Mouse (Mus musculus) liver, embryonic 15.5 days (tissue): ENCODE data around the gene Ints6. TPM values are rescaled to one million over a fixed set of nuclear protein-coding genes. Genes with fewer than 3 reads are reported as not detected.
A peak's percentile ranks its signal among the peaks of the same experiment; 100 is the strongest.

ENCODE experiments used
- ATAC-seq: fragments of 200-750 bp; cut with Nextera tagmentation; 2 replicates; pipeline ENCODE4 v1.8.0; 2017; ENCODE audit warnings: moderate number of reproducible peaks, mild to moderate bottlenecking, moderate library complexity; ENCODE audit not compliant: insufficient read depth
- H3K27ac ChIP-seq: fragments of 300-500 bp; sonication (generic); replicated peaks from 2 replicates; pipeline ENCODE4 v1.5.1; 2015; ENCODE audit warnings: mild to moderate bottlenecking, inconsistent platforms
- H3K27me3 ChIP-seq: fragments of 300-500 bp; sonication (generic); 2 replicates; pipeline ENCODE4 v1.6.1; 2015; ENCODE audit warnings: mild to moderate bottlenecking, inconsistent platforms
- H3K36me3 ChIP-seq: fragments of 300-500 bp; sonication (generic); replicated peaks from 2 replicates; pipeline ENCODE4 v1.6.1; 2015; ENCODE audit warnings: moderate library complexity, mild to moderate bottlenecking, inconsistent platforms
- H3K4me1 ChIP-seq: fragments of 300-500 bp; sonication (generic); replicated peaks from 2 replicates; pipeline ENCODE4 v1.6.1; 2015; ENCODE audit warnings: inconsistent platforms
- H3K4me2 ChIP-seq: fragments of 300-500 bp; sonication (generic); 2 replicates; pipeline ENCODE4 v1.6.1; 2015; ENCODE audit warnings: moderate library complexity, mild to moderate bottlenecking, inconsistent platforms
- H3K4me3 ChIP-seq: fragments of 300-500 bp; sonication (generic); replicated peaks from 2 replicates; pipeline ENCODE4 v1.5.1; 2015; ENCODE audit warnings: mild to moderate bottlenecking, inconsistent platforms
- H3K9ac ChIP-seq: fragments of 300-500 bp; sonication (generic); 2 replicates; pipeline ENCODE4 v1.6.1; 2015; ENCODE audit warnings: moderate library complexity, mild to moderate bottlenecking, inconsistent platforms
- H3K9me3 ChIP-seq: fragments of 300-500 bp; sonication (generic); replicated peaks from 2 replicates; pipeline ENCODE4 v1.6.1; 2016; ENCODE audit warnings: inconsistent platforms
- WGBS: fragments of 180-500 bp; shearing (Covaris S2); methylation state at CpG from one replicate; pipeline ENCODE4 v1.1.7; 2015; ENCODE audit warnings: mixed read lengths; ENCODE audit not compliant: insufficient replicate concordance; 5-methylcytosine and 5-hydroxymethylcytosine counted together
- polyA plus RNA-seq: library from polyadenylated mRNA; unstranded; fragments of >200 nt; fragmentation: Nextera tagmentation; extraction: Ambion mirVana; gene quantifications from 2 replicates; pipeline ENCODE4 v1.2.1, GENCODE M21; 2015

The Ints6 gene
- 11.1 and 11.4 TPM in 2 replicates for polyA plus RNA-seq

DNA sequence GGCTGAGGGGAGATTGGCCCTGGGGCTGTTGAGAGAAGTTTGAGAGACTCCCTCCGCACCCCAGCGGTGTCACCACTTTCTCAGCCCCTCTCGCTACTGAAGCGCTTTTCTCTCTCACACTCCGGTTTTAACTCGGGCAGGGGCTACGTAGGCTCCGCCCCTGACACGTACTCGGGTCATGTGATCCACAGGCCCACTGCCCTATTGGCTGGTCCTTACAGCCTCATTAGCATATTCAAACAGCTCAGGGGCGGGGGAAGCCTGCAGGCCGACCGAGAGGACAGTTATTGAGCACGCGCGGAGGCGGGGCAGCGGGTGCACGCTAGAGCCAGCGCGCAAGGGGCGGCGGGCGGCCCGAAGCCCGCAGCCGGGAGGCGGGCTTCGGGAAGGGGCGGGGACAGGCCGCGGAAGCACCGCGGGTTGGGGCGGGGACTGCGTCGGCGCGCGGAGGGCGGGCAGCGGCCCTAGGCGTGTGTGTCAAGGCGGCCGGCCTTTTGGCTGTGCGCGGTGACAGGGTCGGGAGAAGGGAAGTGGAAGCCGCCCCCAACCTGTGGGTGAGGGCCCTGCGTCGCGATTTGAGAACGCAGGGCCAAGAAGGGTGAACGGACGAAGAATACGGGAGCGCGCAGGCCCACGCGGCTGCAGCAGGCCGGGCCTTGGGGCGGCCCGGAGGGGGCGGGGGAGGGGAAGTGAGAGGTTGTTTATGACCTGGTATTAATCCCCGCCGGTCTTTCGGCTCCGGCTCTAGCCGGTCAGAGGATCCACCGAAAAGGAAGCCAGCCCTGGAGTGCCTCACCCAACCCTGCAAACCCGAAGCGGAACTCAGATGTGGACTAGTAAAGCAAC, at the start of gene Ints6:
Gene Ints6, minus strand, starts transcription at position 134 of the 846 bp plus-strand sequence.
- Histone ChIP-seq H3K9me3 (no peaks in the 10 kb centered on the region), H3K9ac (peak within 1 kb of the TSS; percentile 100), H3K27me3 (no peaks in the 10 kb centered on the region), H3K4me2 (peak within 1 kb of the TSS; percentile 92), H3K4me3 (peak within 1 kb of the TSS; percentile 99), H3K27ac (peak within 1 kb of the TSS; percentile 99), H3K4me1 (peaks cover 29% of the 10 kb centered on the region), H3K36me3 (peaks cover 13% of the 10 kb centered on the region)
- WGBS = under 1% methylated on average over 71 of the region's 72 CpGs
- peak; percentile 96 for ATAC-seq

DNA sequence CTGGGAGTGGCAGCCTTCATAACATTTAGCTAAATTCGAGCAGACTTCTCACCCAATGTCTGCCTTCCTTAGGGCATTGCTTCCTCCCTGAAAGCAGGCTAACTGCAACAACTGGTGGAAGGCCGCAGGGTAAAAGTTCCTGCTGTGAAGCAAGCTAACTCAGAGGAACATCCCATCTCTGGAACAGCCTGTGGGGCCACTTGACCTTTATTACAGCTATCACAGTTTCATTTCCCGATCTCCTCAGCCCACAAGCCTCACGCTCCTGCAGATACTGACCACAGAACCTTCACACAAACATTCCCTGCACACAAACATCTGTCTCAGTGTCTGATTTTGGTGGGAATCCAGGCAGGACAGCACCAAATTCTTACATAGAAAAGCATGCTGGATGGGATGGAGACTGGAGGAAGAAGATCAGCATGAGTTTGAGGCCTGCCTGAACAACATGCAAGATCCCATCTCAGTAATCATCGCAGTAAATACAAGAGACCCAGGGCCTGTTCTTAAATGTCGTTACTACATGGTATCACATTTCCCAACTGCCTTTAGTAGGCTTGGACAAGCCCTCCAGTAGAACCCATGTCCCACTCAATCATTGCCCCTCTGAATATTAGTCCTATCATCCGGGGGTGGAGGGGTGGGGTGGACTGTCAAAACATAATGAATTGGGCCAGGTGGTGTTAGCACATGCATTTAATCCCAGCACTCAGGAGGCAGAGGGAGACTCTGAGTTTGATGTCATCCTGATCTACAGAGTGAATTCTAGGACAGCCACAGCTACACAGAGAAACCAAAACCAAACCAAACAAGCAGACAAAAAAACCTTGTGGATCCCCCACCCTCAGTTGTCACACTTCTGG, 47.9 kb upstream of the Ints6 start:
- H3K4me3 ChIP-seq = no peak overlapping the region
- H3K9me3 ChIP-seq = no peaks in the 10 kb centered on the region
- H3K4me1 ChIP-seq = no peaks in the 10 kb centered on the region
- 42% methylated on average over 7 of the region's 7 CpGs for WGBS
- no peaks in the 10 kb centered on the region for H3K36me3 ChIP-seq
- H3K27me3 ChIP-seq = no peaks in the 10 kb centered on the region
- H3K4me2 ChIP-seq = no peak overlapping the region
- no peak for ATAC-seq
- H3K27ac ChIP-seq = no peak overlapping the region
- no peak overlapping the region for H3K9ac ChIP-seq

DNA sequence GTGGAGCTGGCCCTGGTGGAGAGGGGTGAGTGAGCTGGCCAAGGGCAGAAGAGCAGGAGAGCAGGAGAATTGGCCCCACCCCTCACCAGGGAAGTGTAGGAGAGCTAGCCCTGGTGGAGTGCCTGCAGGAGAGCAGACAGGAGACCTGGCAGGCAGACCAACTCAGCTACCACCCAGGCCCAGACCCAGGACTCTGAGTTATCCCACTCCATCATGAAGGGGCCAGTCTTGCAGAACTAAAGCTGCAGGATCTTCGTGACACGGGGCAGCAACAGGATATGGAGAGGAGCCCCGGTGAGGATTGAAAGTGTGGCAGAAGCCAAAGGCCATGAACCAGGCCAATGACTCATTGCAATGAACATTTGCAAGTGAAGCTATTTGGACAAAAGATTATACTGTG, 46.0 kb upstream of the Ints6 start:
- H3K4me2 ChIP-seq = no peak overlapping the region
- H3K27me3 ChIP-seq = peaks cover 3% of the 10 kb centered on the region; the same call in 1 of the 2 replicates
- no peak overlapping the region for H3K27ac ChIP-seq
- H3K36me3 ChIP-seq = no peaks in the 10 kb centered on the region
- no peaks in the 10 kb centered on the region for H3K4me1 ChIP-seq
- no peaks in the 10 kb centered on the region for H3K9me3 ChIP-seq
- H3K9ac ChIP-seq = no peak overlapping the region
- no peak for ATAC-seq
- no peak overlapping the region for H3K4me3 ChIP-seq
- WGBS = 58% methylated on average over 3 of the region's 3 CpGs

DNA sequence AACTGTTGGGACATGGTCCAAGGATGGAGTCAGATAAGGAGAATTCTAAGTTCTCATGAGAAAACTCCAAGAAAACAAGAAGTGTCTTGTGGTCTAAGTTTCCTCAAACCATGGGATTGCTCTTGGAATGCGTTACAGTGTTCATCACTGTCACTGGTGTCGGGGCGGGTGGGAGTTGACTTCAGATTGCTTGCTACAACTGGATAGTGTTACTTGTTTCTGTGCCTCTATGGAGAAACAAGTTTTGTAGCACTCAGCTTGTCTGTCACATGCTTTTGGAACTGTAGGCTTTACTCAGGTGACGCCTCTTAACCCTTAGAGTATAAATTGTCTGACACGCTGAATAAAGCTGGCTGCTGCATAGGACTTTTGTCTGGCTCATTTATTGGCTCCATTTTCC, 42.2 kb upstream of the Ints6 start:
- Histone ChIP-seq H3K4me3 (no peak overlapping the region), H3K27ac (no peak overlapping the region), H3K4me1 (no peaks in the 10 kb centered on the region), H3K27me3 (peaks cover 7% of the 10 kb centered on the region; the same call in 1 of the 2 replicates), H3K9me3 (no peaks in the 10 kb centered on the region), H3K36me3 (no peaks in the 10 kb centered on the region), H3K9ac (no peak overlapping the region), H3K4me2 (no peak overlapping the region)
- ATAC-seq = no peak
- WGBS = 67% methylated on average over 5 of the region's 5 CpGs

DNA sequence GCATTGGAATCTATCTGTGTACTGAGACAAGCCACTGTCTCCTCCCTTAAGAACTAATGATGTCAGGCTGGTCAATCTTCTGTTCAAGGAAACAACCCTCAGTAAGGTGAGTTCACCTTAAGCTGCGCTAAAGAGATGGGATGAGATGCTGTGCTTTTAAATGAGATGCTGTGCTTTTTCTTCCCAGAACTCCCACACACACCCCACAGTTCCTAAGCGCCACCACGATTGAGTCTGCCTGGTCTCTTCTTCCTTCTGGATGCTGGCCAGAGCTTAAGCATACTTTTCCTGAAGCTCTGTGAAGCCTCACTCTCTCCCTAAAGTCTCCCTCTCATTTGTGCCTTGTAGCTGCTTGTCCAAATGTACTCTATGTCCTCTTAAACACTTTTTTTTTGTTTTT, 39.8 kb upstream of the Ints6 start:
- no peak overlapping the region for H3K4me3 ChIP-seq
- no peak overlapping the region for H3K4me2 ChIP-seq
- no peaks in the 10 kb centered on the region for H3K36me3 ChIP-seq
- no peak overlapping the region for H3K9ac ChIP-seq
- WGBS = 63% methylated on average over 3 of the region's 3 CpGs
- H3K27me3 ChIP-seq = peaks cover 14% of the 10 kb centered on the region; the same call in 1 of the 2 replicates
- no peaks in the 10 kb centered on the region for H3K4me1 ChIP-seq
- ATAC-seq = no peak
- H3K9me3 ChIP-seq = no peaks in the 10 kb centered on the region
- no peak overlapping the region for H3K27ac ChIP-seq

DNA sequence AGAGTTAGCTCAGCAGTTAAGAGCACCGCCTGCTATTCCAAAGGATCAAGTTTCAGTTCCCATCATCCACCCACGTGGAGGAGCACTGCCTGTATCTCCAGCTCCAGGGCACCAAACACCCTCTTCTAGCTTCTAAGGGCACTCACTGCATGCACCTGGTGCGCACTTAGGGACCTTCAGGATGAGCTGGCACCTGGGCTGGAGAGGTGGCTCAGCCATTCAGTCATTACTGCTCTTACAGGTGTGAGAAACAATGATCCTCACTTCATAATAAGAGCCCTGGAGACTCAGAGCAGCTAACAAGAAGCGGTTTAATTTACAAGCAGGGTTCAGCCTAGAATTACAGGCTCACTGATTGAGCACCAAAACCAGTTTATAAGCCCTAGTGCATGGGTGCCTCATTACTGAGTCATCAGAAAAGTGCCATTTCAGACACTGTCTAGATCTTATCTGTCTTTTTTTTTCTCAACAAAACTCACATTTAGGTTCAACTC, 37.7 kb upstream of the Ints6 start:
- no peak for ATAC-seq
- 14% methylated on average over 4 of the region's 4 CpGs for WGBS
- Histone ChIP-seq H3K9me3 (no peaks in the 10 kb centered on the region), H3K27ac (no peak overlapping the region), H3K4me1 (no peaks in the 10 kb centered on the region), H3K4me2 (no peak overlapping the region), H3K27me3 (peaks cover 14% of the 10 kb centered on the region; the same call in 1 of the 2 replicates), H3K9ac (no peak overlapping the region), H3K4me3 (no peak overlapping the region), H3K36me3 (no peaks in the 10 kb centered on the region)

DNA sequence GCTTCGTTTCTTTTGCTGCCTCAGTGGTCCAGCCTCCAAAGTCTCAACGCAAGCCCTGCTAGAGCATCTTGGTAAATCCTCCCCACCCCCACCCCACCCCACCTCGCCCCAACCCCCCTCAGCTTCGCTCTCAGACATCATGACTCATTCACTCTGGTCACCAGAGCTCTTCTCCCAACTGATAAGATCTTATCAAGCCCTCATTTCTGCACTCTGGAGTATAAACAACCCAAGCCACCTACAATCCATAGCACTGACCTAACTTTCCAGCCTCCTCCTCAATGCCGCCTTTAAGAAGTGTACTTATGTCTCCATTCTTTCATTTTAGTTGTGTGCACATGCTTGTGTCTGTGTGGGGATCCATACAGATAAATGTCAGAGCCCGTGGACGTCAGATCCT, 34.8 kb upstream of the Ints6 start:
- Histone ChIP-seq H3K27me3 (peaks cover 12% of the 10 kb centered on the region; the same call in 1 of the 2 replicates), H3K27ac (no peak overlapping the region), H3K36me3 (no peaks in the 10 kb centered on the region), H3K4me2 (no peak overlapping the region), H3K4me3 (no peak overlapping the region), H3K4me1 (no peaks in the 10 kb centered on the region), H3K9ac (no peak overlapping the region), H3K9me3 (no peaks in the 10 kb centered on the region)
- ATAC-seq = no peak
- 31% methylated on average over 7 of the region's 7 CpGs for WGBS

DNA sequence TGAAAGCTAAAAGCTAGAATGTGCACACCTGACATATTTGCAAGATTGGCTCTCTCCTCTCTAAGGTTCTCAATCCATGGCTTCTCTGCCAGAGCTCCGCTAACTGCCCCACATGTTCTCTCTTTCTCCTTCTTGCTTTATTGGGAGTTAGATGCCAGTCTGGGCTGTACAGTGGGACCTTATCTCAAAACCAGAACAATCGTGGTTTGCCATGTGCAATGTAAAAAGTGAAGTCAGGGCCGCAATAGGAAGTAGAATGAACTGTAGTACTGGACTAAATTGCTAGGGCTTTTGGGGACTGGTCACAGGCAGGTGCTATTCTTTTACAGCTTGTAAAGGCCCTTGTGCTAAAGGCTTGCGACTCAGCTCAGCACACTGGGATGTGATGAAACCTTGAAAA, 28.3 kb upstream of the Ints6 start:
- 19% methylated on average over 4 of the region's 4 CpGs for WGBS
- Histone ChIP-seq H3K9me3 (no peaks in the 10 kb centered on the region), H3K4me2 (no peak overlapping the region), H3K9ac (no peak overlapping the region), H3K4me3 (no peak overlapping the region), H3K27me3 (peaks cover 3% of the 10 kb centered on the region; the same call in 1 of the 2 replicates), H3K27ac (no peak overlapping the region), H3K36me3 (no peaks in the 10 kb centered on the region), H3K4me1 (no peaks in the 10 kb centered on the region)
- ATAC-seq = no peak

DNA sequence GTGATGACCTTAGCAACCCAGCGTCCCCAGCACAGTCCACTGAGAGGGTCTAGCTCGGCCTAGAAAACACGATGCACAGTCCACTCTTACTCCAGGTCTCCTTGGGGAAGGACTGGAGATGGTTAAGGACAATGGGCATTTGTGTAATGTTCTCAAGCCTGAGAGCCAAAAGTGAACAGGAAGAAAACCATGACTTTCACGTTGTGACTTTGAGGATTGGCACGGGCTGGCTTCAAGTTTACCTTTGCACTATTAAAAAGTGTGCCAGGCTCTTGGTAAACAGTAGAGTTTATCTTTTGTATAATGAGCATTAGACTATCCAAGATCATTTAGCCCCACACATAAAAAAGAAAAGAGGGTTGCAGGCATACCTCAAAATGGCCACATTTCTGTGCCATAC, 22.0 kb upstream of the Ints6 start:
- no peaks in the 10 kb centered on the region for H3K27me3 ChIP-seq
- WGBS = 74% methylated on average over 5 of the region's 5 CpGs
- H3K4me3 ChIP-seq = no peak overlapping the region
- no peaks in the 10 kb centered on the region for H3K9me3 ChIP-seq
- no peak overlapping the region for H3K4me2 ChIP-seq
- ATAC-seq = no peak
- peaks cover 22% of the 10 kb centered on the region for H3K4me1 ChIP-seq
- no peaks in the 10 kb centered on the region for H3K36me3 ChIP-seq
- H3K27ac ChIP-seq = no peak overlapping the region
- no peak overlapping the region for H3K9ac ChIP-seq

DNA sequence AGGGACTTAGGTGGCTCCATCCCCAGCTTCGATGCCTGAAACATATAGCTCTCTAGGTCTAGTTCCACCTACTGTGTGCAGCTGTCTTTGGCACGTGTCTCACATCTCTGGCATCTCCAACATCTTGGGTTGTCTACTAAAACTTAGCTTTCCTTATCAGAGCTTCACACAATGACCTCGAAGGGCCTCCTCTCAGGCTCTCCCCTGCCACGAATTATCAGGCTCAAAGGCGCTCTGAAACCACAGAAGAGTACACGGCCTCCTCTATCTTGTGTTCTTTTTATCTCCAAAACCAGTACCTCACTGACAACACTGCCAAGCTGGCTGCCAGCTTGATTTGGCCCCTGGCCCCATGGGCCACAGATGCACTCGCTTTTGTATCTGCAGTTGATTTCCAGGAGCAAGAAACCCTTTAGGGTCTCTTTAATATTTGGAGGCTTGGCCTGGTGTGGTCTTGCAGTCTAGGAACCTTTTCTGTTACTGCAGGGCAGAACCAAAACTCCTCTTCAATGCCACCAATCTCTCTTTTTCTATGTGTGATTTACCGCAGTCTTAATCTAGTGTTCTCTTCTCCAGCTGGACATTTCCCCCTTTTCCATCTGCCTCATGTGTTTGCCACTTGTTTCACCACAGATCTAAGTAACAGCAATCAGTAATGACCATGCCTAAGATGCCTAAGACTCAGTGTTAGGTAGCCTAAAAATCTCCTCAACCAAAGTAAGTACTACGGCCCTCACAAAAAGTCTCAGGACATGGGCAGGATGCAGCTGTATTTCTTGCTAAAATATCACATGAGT, 19.7 kb upstream of the Ints6 start:
- Histone ChIP-seq H3K27ac (peak overlapping the region; percentile 59; the same call in 1 of the 2 replicates), H3K4me1 (peaks cover 22% of the 10 kb centered on the region), H3K9ac (0 out of 2 replicates have a peak overlapping the region, but pooled peaks have one; percentile 1), H3K27me3 (no peaks in the 10 kb centered on the region), H3K9me3 (no peaks in the 10 kb centered on the region), H3K4me3 (no peak overlapping the region), H3K36me3 (no peaks in the 10 kb centered on the region), H3K4me2 (peak overlapping the region; percentile 41)
- ATAC-seq = peak; percentile 99
- WGBS = 23% methylated on average over 9 of the region's 9 CpGs
